Mouse (Mus musculus) heart, postnatal 0 days (tissue): ENCODE results near the gene Tppp2. TPM values are rescaled to one million over a fixed set of nuclear protein-coding genes. Genes with fewer than 3 reads are reported as not detected.
A peak's percentile ranks its signal among the peaks of the same experiment; 100 is the strongest.

Source experiments
- ATAC-seq: fragments of 200-750 bp; cut with Nextera tagmentation; 2 replicates; pipeline ENCODE4 v1.8.0; 2017; ENCODE audit warnings: low read depth, moderate number of reproducible peaks, moderate library complexity; ENCODE audit not compliant: insufficient read depth
- DNase-seq: peaks from one replicate; pipeline ENCODE4 v3.0.0-alpha.2; 2016; ENCODE audit warnings: low spot score
- H3K27ac ChIP-seq: fragments of 300-500 bp; sonication (generic); 2 replicates; pipeline ENCODE4 v1.5.1; 2014; ENCODE audit warnings: low read depth, mild to moderate bottlenecking
- H3K27me3 ChIP-seq: fragments of 300-500 bp; sonication (generic); 2 replicates; pipeline ENCODE4 v1.6.1; 2014; ENCODE audit warnings: low read length, mixed read lengths; ENCODE audit not compliant: control insufficient read depth, insufficient read depth
- H3K36me3 ChIP-seq: fragments of 300-500 bp; sonication (generic); replicated peaks from 2 replicates; pipeline ENCODE4 v1.6.1; 2014; ENCODE audit warnings: low read length, mixed read lengths; ENCODE audit not compliant: control insufficient read depth, insufficient read depth
- H3K4me1 ChIP-seq: fragments of 300-500 bp; sonication (generic); 2 replicates; pipeline ENCODE4 v1.6.1; 2014; ENCODE audit warnings: antibody characterized with exemption; ENCODE audit not compliant: control insufficient read depth, insufficient read depth
- H3K4me2 ChIP-seq: fragments of 300-500 bp; sonication (generic); 2 replicates; pipeline ENCODE4 v1.6.1; 2014; ENCODE audit warnings: low read depth, mild to moderate bottlenecking, low read length, moderate library complexity
- H3K4me3 ChIP-seq: fragments of 300-500 bp; sonication (generic); 2 replicates; pipeline ENCODE4 v1.5.1; 2014; ENCODE audit warnings: low read depth, low read length
- H3K9ac ChIP-seq: fragments of 300-500 bp; sonication (generic); replicated peaks from 2 replicates; pipeline ENCODE4 v1.6.1; 2014; ENCODE audit warnings: low read depth, low read length, mixed read lengths
- H3K9me3 ChIP-seq: fragments of 300-500 bp; sonication (generic); replicated peaks from 2 replicates; pipeline ENCODE4 v1.6.1; 2016; ENCODE audit warnings: low read length; ENCODE audit not compliant: control insufficient read depth
- CTCF ChIP-seq: IDR thresholded peaks from 2 replicates; pipeline ENCODE4 v1.5.1; 2016; ENCODE audit warnings: antibody characterized with exemption, control low read depth, low read depth
- EP300 ChIP-seq: IDR thresholded peaks from 2 replicates; pipeline ENCODE4 v1.6.1; 2016; ENCODE audit warnings: antibody characterized with exemption, low read depth
- WGBS: fragments of 180-500 bp; shearing (Covaris S2); extraction: QIAGEN DNeasy Blood & Tissue Kit; methylation state at CpG from one replicate; pipeline ENCODE4 v1.1.7; 2014; 5-methylcytosine and 5-hydroxymethylcytosine counted together
- polyA plus RNA-seq: library from polyadenylated mRNA; unstranded; fragments of >200 nt; fragmentation: Nextera tagmentation; extraction: Ambion mirVana; gene quantifications from 2 replicates; pipeline ENCODE4 v1.2.1, GENCODE M21; 2015
- total RNA-seq: library from RNA; depleted of rRNA; stranded (reverse); fragments of >200 nt; gene quantifications from 2 replicates; pipeline ENCODE4 v1.2.3, GENCODE M21; 2014; ENCODE audit warnings: low replicate concordance

The Tppp2 gene
- total and polyA plus RNA-seq, 2 experiments from 2014 or later, result not detected

DNA sequence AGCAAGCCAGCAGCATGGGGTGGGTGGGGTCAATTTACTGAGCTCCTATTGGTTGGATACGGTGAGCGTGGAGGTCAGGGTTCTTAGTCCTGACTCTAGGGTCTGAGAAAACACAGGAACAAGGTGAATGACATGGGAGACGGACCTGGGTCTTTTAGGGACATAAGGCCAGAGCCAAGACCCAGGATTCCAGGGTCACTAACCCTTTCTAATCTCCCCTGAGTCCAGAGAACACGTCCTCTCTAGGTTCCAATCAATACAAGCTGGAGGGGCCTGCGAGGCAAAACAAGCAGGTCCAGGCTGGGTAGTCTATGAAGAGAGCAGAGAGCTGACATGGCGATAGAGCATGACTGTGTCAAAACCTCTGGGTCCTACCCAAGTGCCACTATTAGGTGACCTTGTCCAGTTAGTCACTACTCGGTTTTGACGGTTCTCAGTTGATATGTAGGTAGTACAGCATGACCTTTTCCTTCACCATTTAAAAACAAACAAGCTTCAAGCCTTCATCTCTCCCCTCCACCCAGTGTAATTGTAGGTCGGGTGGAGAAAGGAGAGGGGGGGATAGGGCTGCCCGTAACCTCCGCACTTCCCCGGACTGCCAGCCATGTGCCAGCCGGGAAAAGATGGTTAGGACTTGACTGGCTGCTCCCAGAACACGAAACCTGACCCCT lies 5.7 kb upstream of the Tppp2 start:
- DNase-seq, result no peak

DNA sequence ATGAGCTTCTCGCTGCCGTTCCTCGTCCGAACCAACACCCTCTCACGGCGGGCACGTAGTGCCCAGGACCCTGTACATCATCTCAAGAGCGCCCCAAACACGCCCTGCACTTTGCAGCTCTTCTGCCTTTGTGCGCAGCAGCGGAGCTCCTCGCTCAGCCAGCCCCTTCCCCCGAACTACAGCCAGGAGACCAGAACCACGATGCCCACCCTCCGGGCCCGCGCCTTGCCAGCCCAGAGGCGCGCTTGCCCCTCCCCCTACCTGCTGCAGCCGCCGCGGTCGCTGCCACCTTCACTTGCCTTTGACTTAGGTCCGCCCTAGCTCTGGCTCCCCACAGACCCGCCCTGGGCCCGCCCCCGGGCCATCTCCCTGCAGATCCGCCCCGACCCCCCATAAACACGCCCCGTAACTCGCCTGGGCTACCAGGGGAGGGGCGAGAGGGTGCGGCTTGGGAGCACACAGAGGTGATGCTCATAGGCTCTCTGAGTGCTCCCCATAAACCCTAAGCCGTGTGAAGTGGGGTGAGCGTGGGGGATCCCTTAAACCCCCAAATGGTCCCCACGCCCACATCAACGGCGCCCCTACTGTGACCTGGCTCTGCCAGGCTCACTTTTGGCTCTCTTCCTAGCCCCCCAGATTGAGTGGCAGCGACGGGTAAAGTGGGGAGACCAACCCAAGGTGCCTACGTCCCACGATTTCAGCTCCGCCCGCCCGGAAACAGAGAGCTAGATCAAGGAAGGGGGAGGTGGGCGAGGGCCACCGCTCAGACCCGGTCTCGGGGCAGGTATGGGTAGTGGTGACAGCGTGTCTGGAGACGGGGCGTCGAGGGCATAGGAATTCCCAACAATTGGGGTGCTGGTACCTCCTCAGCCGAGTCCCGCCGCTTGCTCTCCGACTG lies 4.9 kb upstream of the Tppp2 start:
- H3K9me3 ChIP-seq, result no peaks in the 10 kb centered on the region

More for the DNA sequence above, 5.7 kb upstream of the Tppp2 start:
- Histone ChIP-seq H3K9ac (peak overlapping the region; percentile 86), H3K4me2 (peak overlapping the region; percentile 96), H3K27me3 (no peaks in the 10 kb centered on the region), H3K4me3 (peak overlapping the region; percentile 75), H3K9me3 (no peaks in the 10 kb centered on the region), H3K4me1 (peaks cover 24% of the 10 kb centered on the region), H3K36me3 (peaks cover 37% of the 10 kb centered on the region), H3K27ac (peak overlapping the region; percentile 99)
- no peak for TF ChIP-seq CTCF
- TF ChIP-seq EP300, result no peak
- 7% methylated on average over 14 of the region's 14 CpGs for WGBS
- peak; percentile 6 for ATAC-seq

DNA sequence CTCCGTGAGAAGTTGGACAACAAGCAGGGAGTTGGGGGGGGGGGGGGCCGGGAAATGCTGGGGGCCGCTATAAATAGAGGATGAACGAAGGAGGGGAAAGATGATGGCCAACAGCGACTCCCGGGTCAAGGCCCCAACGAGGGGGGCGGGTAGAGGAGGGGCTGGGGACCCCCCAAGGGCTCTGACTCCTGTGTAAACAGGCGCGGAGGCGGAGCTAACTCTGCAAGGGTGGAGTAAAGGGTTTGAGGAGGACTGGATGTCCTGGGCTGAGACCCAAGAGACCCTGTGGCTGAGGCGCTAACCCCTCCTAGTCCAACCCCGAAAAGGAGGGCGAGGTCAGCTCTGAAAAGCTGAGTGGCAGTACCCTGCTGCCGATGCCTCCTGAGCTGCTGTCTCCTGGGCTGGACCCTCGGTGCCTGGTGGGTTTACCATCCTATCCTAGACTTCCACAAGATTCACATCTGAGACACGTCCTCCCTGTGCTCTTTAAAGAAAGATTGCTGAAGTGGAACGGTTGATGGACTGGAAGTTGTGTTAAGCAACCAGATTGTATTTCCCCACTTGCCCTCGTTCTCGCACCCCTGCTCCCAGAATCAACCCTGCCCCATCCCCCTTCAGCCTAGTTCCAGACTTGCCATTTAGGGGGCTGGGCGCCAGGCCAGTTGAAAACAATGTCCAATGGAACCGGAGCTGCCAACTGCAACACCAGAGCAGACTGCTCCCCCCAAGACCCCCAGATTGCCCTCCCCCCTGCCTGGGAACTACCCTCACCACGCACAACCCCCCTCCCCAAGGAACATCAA lies 4.1 kb upstream of the Tppp2 start, which contains the start of gene Ndrg2:
TSS of gene Ndrg2 (minus strand) at position 199 of the 803 bp plus-strand sequence.
- H3K4me3 ChIP-seq, result peak within 1 kb of the TSS; percentile 75
- H3K4me1 ChIP-seq, result peaks cover 24% of the 10 kb centered on the region
- peak within 1 kb of the TSS; percentile 86 for H3K9ac ChIP-seq
- H3K27me3 ChIP-seq, result no peaks in the 10 kb centered on the region
- DNase-seq (peak; percentile 82), ATAC-seq (peak; percentile 70)
- peak; percentile 77 for TF ChIP-seq EP300
- TF ChIP-seq CTCF, result no peak
- WGBS, result 5% methylated on average over 22 of the region's 23 CpGs
- H3K9me3 ChIP-seq, result no peaks in the 10 kb centered on the region
- H3K27ac ChIP-seq, result peak within 1 kb of the TSS; percentile 99
- H3K4me2 ChIP-seq, result peak within 1 kb of the TSS; percentile 96
- peaks cover 21% of the 10 kb centered on the region for H3K36me3 ChIP-seq

More for the DNA sequence above, 4.9 kb upstream of the Tppp2 start:
- H3K4me2 ChIP-seq, result peak overlapping the region; percentile 96
- TF ChIP-seq CTCF, result no peak
- no peak for TF ChIP-seq EP300
- DNase-seq, result peak; percentile 90
- H3K4me3 ChIP-seq, result peak overlapping the region; percentile 75
- ATAC-seq, result peak; percentile 91
- H3K27ac ChIP-seq, result peak overlapping the region; percentile 99
- H3K36me3 ChIP-seq, result peaks cover 29% of the 10 kb centered on the region
- under 1% methylated on average over 58 of the region's 58 CpGs for WGBS
- peak overlapping the region; percentile 86 for H3K9ac ChIP-seq
- peaks cover 24% of the 10 kb centered on the region for H3K4me1 ChIP-seq
- no peaks in the 10 kb centered on the region for H3K27me3 ChIP-seq

DNA sequence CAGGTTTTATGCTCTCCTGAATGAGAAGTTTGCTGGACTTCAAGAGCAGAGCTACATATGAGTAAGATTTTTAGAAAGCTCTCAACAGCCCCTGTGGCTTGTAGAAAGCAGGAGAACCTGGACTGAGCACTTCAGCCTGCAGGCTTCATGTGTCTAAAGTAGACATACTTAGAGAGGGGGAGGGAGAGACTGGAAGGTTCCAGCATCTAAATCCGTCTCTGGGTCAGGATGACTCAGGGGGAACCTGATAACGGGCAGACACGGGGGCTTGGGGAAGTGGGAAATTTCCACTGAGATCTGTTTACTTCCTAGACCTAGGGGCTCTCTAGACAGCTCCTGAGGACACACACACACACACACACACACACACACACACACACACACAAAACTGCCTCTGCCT lies 3.2 kb upstream of the Tppp2 start:
- TF ChIP-seq EP300 (no peak), CTCF (no peak)
- DNase-seq (peak; percentile 76), ATAC-seq (0 out of 2 replicates have a peak, but pooled peaks have one; percentile 4)
- H3K36me3 ChIP-seq, result peaks cover 12% of the 10 kb centered on the region
- H3K4me2 ChIP-seq, result peak overlapping the region; percentile 96
- H3K27ac ChIP-seq, result peak overlapping the region; percentile 99
- H3K9ac ChIP-seq, result peak overlapping the region; percentile 86; the same call in 1 of the 2 replicates
- H3K4me3 ChIP-seq, result no peak overlapping the region
- no peaks in the 10 kb centered on the region for H3K27me3 ChIP-seq
- 3% methylated on average over 3 of the region's 3 CpGs for WGBS
- H3K9me3 ChIP-seq, result no peaks in the 10 kb centered on the region
- H3K4me1 ChIP-seq, result peaks cover 24% of the 10 kb centered on the region

DNA sequence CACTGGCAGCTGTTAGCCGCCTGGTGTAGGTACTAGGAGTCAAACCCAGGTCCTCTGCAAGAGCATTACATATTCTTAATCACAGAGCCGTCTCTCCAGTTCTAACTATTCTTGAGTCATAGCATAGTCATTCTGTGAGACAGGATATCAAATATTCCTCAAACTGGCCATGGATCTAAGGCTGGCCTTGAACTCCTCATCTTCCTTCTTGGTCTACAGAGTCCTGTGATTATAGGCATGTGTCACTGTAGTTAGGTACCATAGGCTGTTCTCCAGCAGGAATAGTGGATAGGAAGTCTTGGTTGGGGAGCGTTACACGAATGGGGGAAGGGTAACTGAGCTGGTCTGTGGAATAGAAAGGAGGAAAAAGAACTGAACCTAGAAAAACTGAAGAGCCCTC lies 1.7 kb upstream of the Tppp2 start:
- WGBS, result 89% methylated on average over 4 of the region's 4 CpGs
- Histone ChIP-seq H3K27ac (no peak overlapping the region), H3K9ac (no peak overlapping the region), H3K9me3 (no peaks in the 10 kb centered on the region), H3K4me1 (peaks cover 23% of the 10 kb centered on the region), H3K36me3 (no peaks in the 10 kb centered on the region), H3K27me3 (no peaks in the 10 kb centered on the region), H3K4me2 (no peak overlapping the region), H3K4me3 (no peak overlapping the region)
- TF ChIP-seq CTCF (no peak), EP300 (no peak)
- no peak for DNase-seq
- no peak for ATAC-seq
